Mouse (Mus musculus): Measurements from ENCODE around the gene Agpat3.

The Agpat3 gene

DNA sequence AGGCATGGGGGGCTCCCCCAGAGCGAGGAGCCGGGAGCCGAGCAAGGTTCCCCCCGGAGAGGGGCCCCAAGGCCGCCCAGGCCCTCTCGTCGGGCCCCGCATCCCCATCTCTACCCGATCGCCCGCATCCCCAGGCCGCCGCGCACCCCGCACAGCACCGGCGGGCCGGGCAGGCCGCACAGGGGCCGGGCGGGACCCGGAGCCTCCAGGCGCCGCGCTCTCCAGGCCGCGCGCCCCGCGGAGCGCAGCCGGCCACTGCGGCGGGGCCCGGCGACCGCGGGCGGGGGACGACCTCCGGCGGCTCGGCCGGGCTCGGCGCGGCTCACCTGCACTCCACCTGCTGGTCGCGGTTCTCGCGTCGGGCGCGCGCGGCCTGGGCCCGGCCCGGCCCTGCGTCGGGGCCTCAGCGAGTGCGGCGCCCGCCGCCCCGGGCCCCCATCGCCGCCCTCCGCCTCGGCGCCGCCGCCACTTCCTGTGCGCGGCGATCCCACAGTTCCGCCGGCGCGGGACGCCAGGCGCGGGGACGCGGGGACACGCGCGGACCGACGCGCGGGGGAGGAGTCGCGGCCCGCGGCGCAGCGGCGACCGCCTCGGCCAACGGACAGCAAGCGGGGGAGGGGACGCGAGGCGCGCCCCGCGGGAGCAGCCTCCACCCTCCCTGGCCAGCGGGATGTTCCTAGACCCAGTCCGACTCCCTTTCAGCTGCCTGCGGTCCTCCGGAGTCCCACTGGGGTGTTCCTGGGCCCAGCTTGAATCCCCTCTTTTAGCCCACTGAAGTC lies at the start of gene Agpat3:
Gene Agpat3, minus strand, starts transcription at position 603 of the 779 bp plus-strand sequence.
- DNase-seq (ENCODE audit: low spot score): peak; percentile 68

DNA sequence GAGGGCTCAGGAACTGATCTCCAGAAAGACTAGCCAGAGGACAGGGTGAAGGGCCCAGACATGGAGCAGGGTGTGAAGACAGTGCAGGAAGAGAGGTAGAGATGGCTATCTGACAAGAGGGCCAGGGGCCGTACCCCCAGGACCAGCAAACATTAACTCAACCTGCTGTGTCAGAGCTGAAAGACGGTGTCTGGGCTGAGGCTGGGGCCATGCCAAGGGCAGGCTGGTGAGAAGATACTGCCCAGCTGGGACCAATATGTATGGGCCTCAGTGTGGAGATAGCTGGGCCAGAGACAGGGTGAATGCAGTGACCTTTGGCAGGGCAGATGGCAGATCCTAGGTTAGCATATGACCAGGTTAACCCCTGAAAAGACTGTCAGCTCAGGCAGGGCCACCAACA lies 48.8 kb upstream of the Agpat3 start:
- DNase-seq (ENCODE audit: low spot score): no peak

- peak; percentile 40 for DNase-seq (ENCODE audit: low spot score)
Measured at GRCm38 (mm10) chr10:78399090-78399657, 46.9 kb upstream of the Agpat3 start.

DNA sequence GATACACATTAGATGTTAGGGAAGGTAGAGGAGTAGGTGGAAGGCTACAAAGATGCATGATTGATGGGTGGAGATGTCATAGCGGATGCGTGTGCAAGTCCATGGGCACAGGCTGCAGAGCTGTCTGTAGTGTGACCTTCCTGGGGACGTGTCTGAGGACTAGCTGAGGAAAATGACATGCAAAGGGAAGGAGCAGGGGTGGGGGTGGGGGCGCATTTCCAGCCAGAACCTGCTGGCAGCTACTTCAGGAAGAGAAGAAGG lies 44.3 kb upstream of the Agpat3 start:
- DNase-seq (ENCODE audit: low spot score): no peak

- DNase-seq (ENCODE audit: low spot score): peak; percentile 95
Measured at GRCm38 (mm10) chr10:78395819-78396624, 43.7 kb upstream of the Agpat3 start.

DNA sequence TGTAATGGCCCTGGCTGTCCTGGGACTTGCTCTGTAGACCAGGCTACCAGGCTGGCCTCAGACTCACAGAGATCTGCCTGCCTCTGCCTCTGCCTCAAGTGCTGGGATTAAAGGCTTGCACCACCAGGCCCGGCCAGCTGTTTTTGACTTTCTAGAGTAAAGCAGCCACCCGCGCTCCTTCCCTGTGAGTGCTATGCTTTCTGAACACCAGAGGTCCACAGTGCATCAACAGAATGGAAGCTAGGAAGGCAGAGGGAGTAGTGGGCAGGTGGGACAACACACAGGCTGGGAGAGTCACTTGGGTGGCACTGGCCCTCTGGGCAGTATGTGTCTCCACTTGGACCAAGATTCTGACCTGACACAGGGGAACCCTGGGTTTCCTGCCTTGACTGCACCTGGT lies 43.1 kb upstream of the Agpat3 start:
- DNase-seq (ENCODE audit: low spot score): no peak

GRCm38 (mm10) chr10:78392072-78392471 lies 39.8 kb upstream of the Agpat3 start:
- DNase-seq (ENCODE audit: low spot score): peak; percentile 80

GRCm38 (mm10) chr10:78390982-78391470 lies 38.7 kb upstream of the Agpat3 start:
- no peak for DNase-seq (ENCODE audit: low spot score)

DNA sequence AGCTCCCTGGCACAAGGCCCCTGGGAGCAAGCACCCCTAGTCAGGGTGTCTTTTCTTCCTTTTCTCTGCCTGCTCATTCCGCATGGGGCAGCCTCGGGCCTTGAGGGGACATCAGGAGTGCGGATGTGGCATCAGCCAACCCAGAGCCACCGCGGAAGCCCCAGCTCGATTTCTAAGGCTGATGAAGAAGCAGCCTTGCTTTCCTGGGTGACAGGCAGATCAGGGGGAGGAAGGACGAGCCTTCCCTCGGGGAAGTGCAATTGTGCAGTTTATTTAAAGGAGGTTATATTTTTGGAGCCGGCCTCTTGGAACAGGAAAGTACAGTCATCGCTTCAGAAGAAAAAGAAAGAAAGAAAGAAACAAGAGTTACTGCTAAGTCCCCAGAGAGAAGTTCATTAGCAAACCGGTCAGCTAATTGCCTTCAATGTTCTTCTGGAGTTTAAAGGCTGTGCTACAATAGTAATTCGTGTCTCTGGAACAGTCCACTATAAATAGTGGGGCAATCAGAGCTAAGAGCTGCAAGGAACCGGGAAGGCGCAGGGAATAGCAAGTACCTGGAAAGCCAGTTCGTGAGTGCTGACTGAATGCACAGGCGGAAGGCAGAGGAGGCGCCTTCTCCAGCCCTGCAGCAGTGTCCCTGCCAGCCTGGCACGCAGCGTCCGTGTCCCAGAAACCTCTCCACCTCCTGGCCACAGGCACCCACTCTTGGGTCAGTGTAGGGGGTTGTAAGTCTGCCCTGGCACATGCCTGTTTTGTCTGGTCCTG lies 36.1 kb upstream of the Agpat3 start:
- DNase-seq (ENCODE audit: low spot score): no peak

DNA sequence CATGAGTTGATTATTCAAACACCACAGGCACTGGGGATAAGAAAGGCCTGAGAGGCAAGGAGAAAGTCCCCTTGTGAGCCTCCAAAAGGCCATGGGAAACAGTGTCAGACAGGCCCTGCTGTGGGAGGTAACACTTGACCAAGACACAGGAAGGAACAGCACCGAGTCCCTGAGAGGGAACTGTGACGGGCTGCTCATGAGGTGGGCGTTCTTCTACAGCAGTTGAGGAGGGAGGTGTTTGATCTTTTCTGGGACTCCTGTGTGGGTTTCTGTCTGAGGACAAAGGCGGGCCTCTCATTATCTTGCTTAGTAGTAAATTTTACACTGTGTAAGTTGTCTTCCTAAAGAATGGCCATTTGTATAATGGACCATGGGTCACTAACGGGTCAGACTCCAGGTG lies 33.2 kb upstream of the Agpat3 start:
- no peak for DNase-seq (ENCODE audit: low spot score)

GRCm38 (mm10) chr10:78383567-78383966 lies 31.3 kb upstream of the Agpat3 start:
- no peak for DNase-seq (ENCODE audit: low spot score)

GRCm38 (mm10) chr10:78378516-78378915 lies 26.2 kb upstream of the Agpat3 start:
- DNase-seq (ENCODE audit: low spot score): no peak

- DNase-seq (ENCODE audit: low spot score): no peak
Measured at GRCm38 (mm10) chr10:78372681-78373668, 20.7 kb upstream of the Agpat3 start.

- DNase-seq (ENCODE audit: low spot score): no peak
Measured at GRCm38 (mm10) chr10:78371746-78372145, 19.5 kb upstream of the Agpat3 start.

- no peak for DNase-seq (ENCODE audit: low spot score)
Measured at GRCm38 (mm10) chr10:78367586-78367985, 15.3 kb upstream of the Agpat3 start.

GRCm38 (mm10) chr10:78366851-78367312 lies 14.6 kb upstream of the Agpat3 start:
- DNase-seq (ENCODE audit: low spot score): no peak

DNA sequence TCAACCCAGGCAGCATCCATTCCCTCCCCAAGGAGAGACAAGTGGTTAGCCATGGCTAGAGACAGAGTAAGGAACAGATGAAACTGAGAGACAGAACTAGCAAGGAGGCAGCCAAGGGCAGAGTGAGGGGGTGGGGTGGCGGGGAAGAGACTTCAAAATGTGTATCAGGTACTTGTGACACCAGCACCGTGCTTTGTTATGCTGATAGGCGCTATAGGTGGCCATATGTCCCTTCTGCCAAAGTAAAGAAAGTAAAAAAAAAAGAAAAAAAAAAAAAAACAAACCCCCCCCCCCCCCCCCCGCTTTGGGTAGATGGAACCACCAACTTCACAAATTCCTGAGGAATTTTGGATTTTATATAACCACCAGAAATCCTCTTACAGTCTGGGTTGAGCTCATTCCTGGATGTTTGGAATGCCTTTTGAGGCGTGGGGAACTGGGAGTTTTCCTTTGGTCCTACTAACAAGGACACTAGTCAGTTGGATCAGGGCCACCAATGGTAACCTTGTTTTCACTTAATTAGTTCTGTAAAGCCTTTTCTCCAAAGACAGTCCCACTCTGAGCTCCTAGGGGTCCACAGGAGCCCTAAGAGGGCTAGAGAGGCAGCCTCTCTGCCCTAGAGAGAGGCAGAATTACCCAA lies 14.0 kb upstream of the Agpat3 start:
- no peak for DNase-seq (ENCODE audit: low spot score)

GRCm38 (mm10) chr10:78365555-78365954 lies 13.3 kb upstream of the Agpat3 start:
- DNase-seq (ENCODE audit: low spot score): no peak

DNA sequence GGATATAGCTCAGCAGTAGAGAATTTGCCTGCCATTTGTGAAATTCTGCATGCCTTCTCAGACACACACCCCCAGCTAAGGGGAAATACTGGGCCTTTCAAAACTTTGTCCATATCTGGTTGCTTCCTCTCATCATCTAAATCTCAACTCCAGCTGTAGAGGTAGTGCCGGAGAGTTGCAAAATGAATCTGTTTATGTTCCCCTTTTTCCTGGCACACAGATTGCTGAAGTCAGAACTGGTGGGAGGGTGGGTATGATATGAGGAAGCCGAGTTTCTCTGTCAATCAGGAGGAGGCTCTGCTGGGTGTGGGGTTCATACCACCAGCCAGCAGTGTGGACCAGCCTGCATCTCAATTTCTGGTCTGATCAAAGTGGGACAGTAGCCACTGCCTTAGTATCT lies 11.8 kb upstream of the Agpat3 start:
- DNase-seq (ENCODE audit: low spot score): no peak

DNA sequence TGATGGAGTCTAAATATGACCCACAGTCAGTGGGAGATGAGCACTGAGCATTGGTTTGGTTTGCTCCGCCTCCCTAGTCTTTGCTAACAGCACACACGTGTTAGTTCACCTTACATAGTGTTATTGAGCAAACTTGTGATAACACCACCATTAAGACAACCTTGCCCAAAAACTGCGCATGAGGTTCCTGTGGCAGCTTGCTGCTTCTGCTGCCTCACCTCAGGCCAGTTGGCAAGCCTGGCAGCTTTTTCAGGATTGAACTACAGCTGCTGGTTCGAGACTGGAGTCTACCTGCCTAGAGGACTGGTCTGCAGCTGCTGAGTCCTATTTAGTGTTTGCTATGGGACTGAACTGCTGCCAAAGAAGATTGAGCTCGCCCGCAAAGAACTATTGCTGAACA lies 11.1 kb upstream of the Agpat3 start:
- DNase-seq (ENCODE audit: low spot score): no peak
